Comparison of ENCODE assay signal across 11 mouse cellular contexts in genomic region chr1:51096848-51097598, GRCm38 (mm10).
DNase-seq lines count a peak whose midpoint lies in the region; ATAC-seq and TF ChIP-seq lines count a peak whose summit lies in the region.
"Had no signal": no experiment of that assay in that cellular context is flagged by ENCODE, and none has a peak within 500 bp of the region (broad histone marks: within the 10 kb centered on the region; RNA-seq: fewer than 3 reads in every experiment).

No protein-coding gene starts in this region.

- TF ChIP-seq POLR2A in heart, adult 2 months (IDR thresholded peaks at IDR 0.05; ENCODE audit: insufficient read depth, low read depth, low read length): 0 out of 2 replicates have a peak, but pooled peaks have one; percentile 25

- H3K4me3 ChIP-seq in heart, adult 2 months: no peak overlapping the region
- no peak overlapping the region for H3K4me3 ChIP-seq in stomach, embryonic 16.5 days (replicated peaks; ENCODE audit: low read length)
- no peak overlapping the region for H3K4me3 ChIP-seq in stomach, postnatal 0 days (ENCODE audit: low read depth, low read length)
- H3K4me3 ChIP-seq: liver, embryonic 13.5 days had no signal

- peak in 1 of 2 experiments; percentile 8 for DNase-seq in heart, adult 2 months
- DNase-seq in heart, postnatal 25 days (ENCODE audit: low spot score): no peak
- no peak for DNase-seq in stomach, postnatal 0 days (ENCODE audit: low spot score)
- peak; percentile 31 for DNase-seq in lung, postnatal 25 days (ENCODE audit: low spot score)
- DNase-seq in retina, postnatal 1 day: peak; percentile 27
- no peak for DNase-seq in layer of hippocampus, adult 9-11 months
- DNase-seq in right cerebral cortex, postnatal 14 days: no peak
- DNase-seq: liver, embryonic 13.5 days had no signal

- H3K9ac ChIP-seq in heart, adult 2 months (ENCODE audit: low read depth, low read length): no peak overlapping the region
- no peak overlapping the region for H3K9ac ChIP-seq in stomach, embryonic 16.5 days (ENCODE audit: low read length)
- no peak overlapping the region for H3K9ac ChIP-seq in stomach, postnatal 0 days (ENCODE audit: low read length)
- H3K9ac ChIP-seq: liver, embryonic 13.5 days had no signal

- peak overlapping the region; percentile 53 for H3K27ac ChIP-seq in heart, adult 2 months
- 0 out of 2 replicates have a peak overlapping the region, but pooled peaks have one; percentile 17 for H3K27ac ChIP-seq in stomach, embryonic 16.5 days (ENCODE audit: low read length)
- no peak overlapping the region for H3K27ac ChIP-seq in stomach, postnatal 0 days (replicated peaks)
- H3K27ac ChIP-seq: liver, embryonic 13.5 days had no signal

- no peak for ATAC-seq in stomach, embryonic 16.5 days (ENCODE audit: insufficient read depth, low FRiP score)
- no peak for ATAC-seq in stomach, postnatal 0 days (ENCODE audit: low FRiP score, low TSS enrichment)
- ATAC-seq: inflammation-experienced regulatory T-cells, adult 6 months had no signal

- H3K79me2 ChIP-seq in heart, adult 2 months (replicated peaks; ENCODE audit: control insufficient read depth, insufficient read depth, low read length): no peaks in the 10 kb centered on the region

- peak; percentile 83 for TF ChIP-seq EP300 in heart, adult 2 months (IDR thresholded peaks at IDR 0.05; ENCODE audit: insufficient read depth, low read depth, low read length)
- no peak for TF ChIP-seq EP300 in stomach, postnatal 0 days (optimal IDR thresholded peaks at IDR 0.05)

- 41% methylated on average over 4 of the region's 4 CpGs for WGBS in heart, adult 2 months
- 52% methylated on average over 4 of the region's 4 CpGs for WGBS in stomach, embryonic 16.5 days
- 40% methylated on average over 4 of the region's 4 CpGs for WGBS in stomach, postnatal 0 days

- TF ChIP-seq CTCF in heart, adult 2 months (IDR thresholded peaks at IDR 0.05): no peak
- no peak for TF ChIP-seq CTCF in stomach, postnatal 0 days (IDR thresholded peaks at IDR 0.05; ENCODE audit: low read depth)

- peaks cover 2% of the 10 kb centered on the region for H3K36me3 ChIP-seq in heart, adult 2 months (ENCODE audit: control insufficient read depth, insufficient read depth, low read length)
- no peaks in the 10 kb centered on the region for H3K36me3 ChIP-seq in stomach, embryonic 16.5 days (ENCODE audit: control insufficient read depth, insufficient read depth, low read length)
- H3K36me3 ChIP-seq in stomach, postnatal 0 days (ENCODE audit: control insufficient read depth, insufficient read depth, low read length): no peaks in the 10 kb centered on the region
- H3K36me3 ChIP-seq: liver, embryonic 13.5 days had no signal

- H3K4me1 ChIP-seq in heart, adult 2 months (ENCODE audit: control insufficient read depth, insufficient read depth, low read length): peaks cover 8% of the 10 kb centered on the region
- 0 out of 2 replicates have a peak, but pooled peaks cover 8% of the 10 kb centered on the region for H3K4me1 ChIP-seq in stomach, embryonic 16.5 days (ENCODE audit: control insufficient read depth, insufficient read depth, low read length)
- H3K4me1 ChIP-seq in stomach, postnatal 0 days (replicated peaks; ENCODE audit: control insufficient read depth, insufficient read depth): no peaks in the 10 kb centered on the region
- H3K4me1 ChIP-seq: liver, embryonic 13.5 days had no signal

- H3K9me3 ChIP-seq in stomach, embryonic 16.5 days (replicated peaks; ENCODE audit: control insufficient read depth, low read length): no peaks in the 10 kb centered on the region
- no peaks in the 10 kb centered on the region for H3K9me3 ChIP-seq in stomach, postnatal 0 days (ENCODE audit: control insufficient read depth, low read length)
- H3K9me3 ChIP-seq: liver, embryonic 13.5 days had no signal

- H3K27me3 ChIP-seq in heart, adult 2 months (ENCODE audit: control insufficient read depth, insufficient read depth, low read length): no peaks in the 10 kb centered on the region
- no peaks in the 10 kb centered on the region for H3K27me3 ChIP-seq in stomach, embryonic 16.5 days (ENCODE audit: control insufficient read depth, insufficient read depth, low read length)
- H3K27me3 ChIP-seq in stomach, postnatal 0 days (ENCODE audit: control insufficient read depth, insufficient read depth, low read length): no peaks in the 10 kb centered on the region
- H3K27me3 ChIP-seq: CH12.LX; liver, embryonic 13.5 days had no signal

- intact Hi-C loops in heart, adult 2 months (cut with DNase I): loop anchor here (5.0 kb wide), 1 partner anchor 40 kb away; no protein-coding TSS in a partner anchor
- intact Hi-C loops in heart, postnatal 25 days (cut with DNase I): loop anchor here (5.0 kb wide), 1 partner anchor 170 kb away; no protein-coding TSS in a partner anchor

- H3K4me2 ChIP-seq in stomach, embryonic 16.5 days (ENCODE audit: low read depth, low read length): no peak overlapping the region
- H3K4me2 ChIP-seq in stomach, postnatal 0 days (replicated peaks; ENCODE audit: low read depth): no peak overlapping the region
- H3K4me2 ChIP-seq: liver, embryonic 13.5 days had no signal

Comparison
In these comparisons a context has a peak if more than half of its experiments do, and no peak if none do; other contexts are left out.
1. DNase-seq: peak in lung, postnatal 25 days (single experiment) and retina, postnatal 1 day (single experiment); none in heart, postnatal 25 days (single experiment), stomach, postnatal 0 days (single experiment), layer of hippocampus, adult 9-11 months (single experiment) and right cerebral cortex, postnatal 14 days (single experiment).